Mouse (Mus musculus): Measurements from ENCODE around the gene Acsl1. TPM values are rescaled to one million over a fixed set of nuclear protein-coding genes. Genes with fewer than 3 reads are reported as not detected.

Acsl1 gene
- polyA plus RNA-seq, 1 experiment from 2014 or later, result 40.3 TPM

DNA sequence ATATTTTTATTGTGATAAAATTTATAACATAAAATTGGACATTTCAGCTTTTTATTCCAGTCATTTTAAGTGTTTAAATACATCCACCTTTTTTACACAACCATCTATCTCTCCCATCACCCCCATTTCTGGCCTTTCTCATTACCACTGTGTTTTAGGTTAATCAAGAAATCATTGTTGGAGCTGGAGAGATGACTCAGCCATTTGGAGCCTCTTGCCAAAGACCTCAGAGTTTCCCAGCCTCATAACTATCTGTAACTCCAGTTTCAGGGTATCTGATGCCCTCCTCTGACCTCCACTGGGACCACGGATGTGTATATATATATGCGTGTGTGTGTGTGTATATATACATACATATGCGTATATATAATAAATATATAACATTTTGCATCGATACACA, 80.2 kb downstream of the Acsl1 start:
- Histone ChIP-seq H3K27me3 (replicated peaks) (no peaks in the 10 kb centered on the region), H3K4me1 (replicated peaks) (peaks cover 6% of the 10 kb centered on the region), H3K36me3 (no peaks in the 10 kb centered on the region), H3K27ac (no peak overlapping the region), H3K9ac (no peak overlapping the region), H3K4me2 (replicated peaks) (peak overlapping the region; percentile 55; the same call in 1 of the 2 replicates), H3K4me3 (replicated peaks) (no peak overlapping the region), H3K9me3 (no peaks in the 10 kb centered on the region)
- ATAC-seq, result no peak
- 37% methylated on average over 4 of the region's 4 CpGs for whole genome bisulfite sequencing

DNA sequence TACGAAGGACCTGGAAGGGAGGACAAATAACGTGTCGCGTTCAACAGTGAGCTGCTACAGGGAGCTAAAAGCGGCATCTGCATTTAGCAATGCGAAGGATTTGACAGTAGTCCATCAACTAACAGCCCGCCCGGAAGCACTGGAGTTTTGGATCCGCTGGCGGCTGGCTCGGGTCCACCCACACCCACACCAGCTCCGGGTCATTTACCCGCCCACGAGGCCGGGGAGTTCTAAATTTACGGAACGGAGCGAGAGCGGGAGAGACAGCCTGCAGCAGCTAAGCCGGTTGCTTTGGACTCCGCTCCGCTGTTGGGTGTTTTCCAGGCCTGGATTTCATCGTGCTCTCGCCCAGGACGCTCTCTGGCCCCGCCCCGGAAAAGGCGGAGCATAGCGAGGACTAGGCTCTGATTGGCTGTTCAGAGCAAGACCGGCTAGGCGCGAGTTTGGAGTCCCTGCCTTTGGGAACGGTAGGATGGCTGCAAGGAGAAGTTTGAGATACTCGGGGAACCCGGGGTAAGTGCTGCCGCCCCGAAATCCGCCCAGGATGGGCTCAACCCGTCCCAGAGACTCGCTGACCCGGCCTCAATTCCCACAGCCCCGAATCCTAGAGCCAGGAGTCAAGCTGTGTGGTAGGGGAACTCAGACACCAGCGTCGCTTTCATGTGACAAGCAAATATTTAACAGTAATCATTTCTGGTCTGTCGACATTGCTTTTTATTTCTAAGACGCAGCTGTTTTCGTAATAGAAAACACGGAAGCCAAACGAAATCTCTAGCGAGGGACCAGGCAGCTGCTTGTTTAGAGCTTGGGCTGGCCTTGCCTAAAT, 81.0 kb downstream of the Acsl1 start, which contains the start of gene Cenpu:
Gene Cenpu, plus strand, starts transcription at position 414 of the 826 bp plus-strand sequence.
- Histone ChIP-seq H3K4me1 (replicated peaks) (peaks cover 6% of the 10 kb centered on the region), H3K9ac (peak within 1 kb of the TSS; percentile 64), H3K36me3 (no peaks in the 10 kb centered on the region), H3K27me3 (replicated peaks) (no peaks in the 10 kb centered on the region), H3K27ac (0 out of 2 replicates have a peak within 1 kb of the TSS, but pooled peaks have one; percentile 52), H3K4me3 (replicated peaks) (peak within 1 kb of the TSS; percentile 75), H3K4me2 (replicated peaks) (peak within 1 kb of the TSS; percentile 78), H3K9me3 (no peaks in the 10 kb centered on the region)
- peak; percentile 99 for ATAC-seq
- WGBS, result under 1% methylated on average over 50 of the region's 50 CpGs

DNA sequence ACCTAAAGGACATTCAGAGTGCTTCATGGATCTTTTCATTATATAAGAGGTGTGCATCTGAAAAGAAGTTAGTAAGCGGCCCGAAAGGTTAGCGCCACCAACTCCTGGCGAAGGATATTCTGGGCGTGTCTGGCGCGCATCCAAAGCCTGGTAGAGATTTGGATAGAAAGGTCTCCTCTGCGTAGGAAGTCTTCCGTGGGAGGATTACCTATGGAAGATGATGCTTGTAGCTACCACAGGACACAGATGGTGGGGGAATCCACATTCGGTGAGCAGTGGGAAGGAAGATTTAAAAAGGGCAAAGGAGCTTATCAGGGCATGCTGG, 81.6 kb downstream of the Acsl1 start:
- no peak for ATAC-seq
- Histone ChIP-seq H3K27me3 (replicated peaks) (no peaks in the 10 kb centered on the region), H3K4me1 (replicated peaks) (peaks cover 6% of the 10 kb centered on the region), H3K4me2 (replicated peaks) (peak overlapping the region; percentile 78), H3K9me3 (no peaks in the 10 kb centered on the region), H3K4me3 (replicated peaks) (peak overlapping the region; percentile 75), H3K27ac (no peak overlapping the region), H3K9ac (peak overlapping the region; percentile 64), H3K36me3 (no peaks in the 10 kb centered on the region)
- 2% methylated on average over 10 of the region's 10 CpGs for WGBS

DNA sequence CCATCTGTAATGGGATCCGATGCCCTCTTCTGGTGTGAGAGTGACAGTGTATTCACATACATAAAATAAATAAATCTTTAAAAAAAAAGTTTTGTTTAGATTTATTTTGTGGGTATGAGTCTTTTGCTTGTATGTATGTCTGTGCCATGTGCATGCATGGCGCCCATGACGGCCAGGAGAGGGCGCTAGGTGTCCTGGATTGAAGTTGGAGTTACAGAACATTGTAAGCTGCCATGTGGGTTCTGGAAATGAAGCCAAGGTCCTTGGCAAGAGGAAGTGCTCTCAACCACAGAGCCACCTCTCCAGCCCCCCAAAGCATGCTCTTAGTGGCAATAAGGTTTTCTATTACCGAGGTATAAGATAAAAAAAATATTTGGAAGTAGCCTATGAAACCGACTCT, 88.6 kb downstream of the Acsl1 start:
- WGBS, result 74% methylated on average over 6 of the region's 6 CpGs

DNA sequence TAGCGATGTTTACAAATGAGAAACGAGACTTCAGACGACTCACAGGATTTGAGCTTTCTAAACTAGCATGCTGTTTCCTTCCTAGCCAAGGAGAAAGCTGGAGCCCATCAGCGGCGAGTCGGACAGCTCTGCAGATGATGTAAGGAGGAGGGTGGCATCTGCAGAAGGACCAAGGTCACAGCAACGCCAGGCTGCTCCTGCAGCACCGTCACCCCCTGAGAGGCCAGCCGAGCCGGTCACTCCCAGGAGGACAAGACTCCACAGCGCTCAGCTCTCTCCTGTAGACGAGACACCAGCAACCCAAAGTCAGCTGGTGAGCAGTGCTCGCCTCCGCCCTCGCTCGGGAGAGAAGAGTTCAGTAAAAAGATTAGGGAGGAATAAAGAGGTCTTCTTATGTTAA, 91.5 kb downstream of the Acsl1 start:
- no peak overlapping the region for H3K4me2 ChIP-seq (replicated peaks)

More for the DNA sequence above, 88.6 kb downstream of the Acsl1 start:
- no peak overlapping the region for H3K27ac ChIP-seq
- no peaks in the 10 kb centered on the region for H3K9me3 ChIP-seq
- H3K4me3 ChIP-seq (replicated peaks), result no peak overlapping the region
- no peak for ATAC-seq
- H3K4me2 ChIP-seq (replicated peaks), result no peak overlapping the region
- no peaks in the 10 kb centered on the region for H3K36me3 ChIP-seq
- H3K9ac ChIP-seq, result no peak overlapping the region
- H3K27me3 ChIP-seq (replicated peaks), result no peaks in the 10 kb centered on the region
- no peaks in the 10 kb centered on the region for H3K4me1 ChIP-seq (replicated peaks)

DNA sequence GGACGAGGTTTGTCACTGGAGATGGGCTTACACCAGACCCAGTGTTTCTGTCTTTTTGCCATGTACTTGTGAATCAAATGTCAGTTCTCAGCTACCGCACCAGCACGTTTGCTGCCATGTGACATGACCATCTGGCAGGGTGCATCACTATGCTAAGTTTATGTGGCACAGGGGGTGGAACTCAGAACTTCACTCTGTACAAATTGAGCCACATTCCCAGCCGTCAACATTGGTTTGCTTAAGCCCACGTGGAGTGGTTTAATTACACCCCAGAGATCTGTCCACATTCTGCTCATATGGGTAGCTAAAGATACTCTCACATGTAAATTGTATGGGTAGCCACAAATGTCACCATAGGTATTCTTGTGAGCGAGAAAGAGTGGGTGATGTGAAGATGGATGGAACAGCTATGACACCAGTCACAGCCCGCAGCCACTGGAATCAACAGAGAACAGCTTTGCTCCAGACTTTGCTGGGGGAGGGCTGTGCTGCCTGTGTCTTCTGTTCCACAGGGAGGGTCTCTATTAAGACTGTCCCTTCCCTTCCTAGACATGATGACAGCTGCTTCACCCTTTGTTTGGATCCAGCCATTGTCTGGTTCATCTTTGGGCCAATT, 96.2 kb downstream of the Acsl1 start:
- Histone ChIP-seq H3K4me2 (replicated peaks) (no peak overlapping the region), H3K36me3 (0 out of 2 replicates have a peak, but pooled peaks cover 3% of the 10 kb centered on the region), H3K4me3 (replicated peaks) (no peak overlapping the region), H3K9ac (no peak overlapping the region), H3K9me3 (no peaks in the 10 kb centered on the region), H3K27ac (no peak overlapping the region), H3K4me1 (replicated peaks) (peaks cover 9% of the 10 kb centered on the region), H3K27me3 (replicated peaks) (no peaks in the 10 kb centered on the region)
- no peak for ATAC-seq
- WGBS, result 88% methylated on average over 7 of the region's 7 CpGs

More for the DNA sequence above, 91.5 kb downstream of the Acsl1 start:
- H3K4me3 ChIP-seq (replicated peaks), result no peak overlapping the region
- H3K36me3 ChIP-seq, result no peaks in the 10 kb centered on the region
- 88% methylated on average over 16 of the region's 16 CpGs for WGBS
- H3K9me3 ChIP-seq, result no peaks in the 10 kb centered on the region
- no peak overlapping the region for H3K27ac ChIP-seq
- H3K4me1 ChIP-seq (replicated peaks), result no peaks in the 10 kb centered on the region
- H3K9ac ChIP-seq, result no peak overlapping the region
- ATAC-seq, result no peak
- no peaks in the 10 kb centered on the region for H3K27me3 ChIP-seq (replicated peaks)

DNA sequence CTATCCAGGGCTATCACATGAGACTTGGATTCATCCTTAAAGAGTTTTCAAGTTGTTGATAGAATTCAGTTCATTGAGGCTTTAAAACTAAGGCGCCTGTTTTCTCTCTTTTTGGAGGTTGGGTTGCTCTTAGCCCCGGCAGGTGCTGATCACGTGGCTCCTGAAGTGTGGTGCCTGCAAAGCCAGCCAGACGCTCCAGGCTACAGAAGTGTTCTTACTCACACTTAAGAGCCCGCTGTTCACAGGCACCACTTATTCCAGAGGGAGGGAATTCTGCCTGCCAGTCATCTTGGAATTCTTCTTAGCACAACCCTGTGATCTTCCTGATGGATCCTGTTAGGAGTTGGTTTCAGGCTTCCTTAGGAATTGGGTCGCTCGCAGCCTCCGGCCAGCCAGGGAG, 97.1 kb downstream of the Acsl1 start:
- no peak for ATAC-seq
- H3K4me1 ChIP-seq (replicated peaks), result peaks cover 9% of the 10 kb centered on the region

DNA sequence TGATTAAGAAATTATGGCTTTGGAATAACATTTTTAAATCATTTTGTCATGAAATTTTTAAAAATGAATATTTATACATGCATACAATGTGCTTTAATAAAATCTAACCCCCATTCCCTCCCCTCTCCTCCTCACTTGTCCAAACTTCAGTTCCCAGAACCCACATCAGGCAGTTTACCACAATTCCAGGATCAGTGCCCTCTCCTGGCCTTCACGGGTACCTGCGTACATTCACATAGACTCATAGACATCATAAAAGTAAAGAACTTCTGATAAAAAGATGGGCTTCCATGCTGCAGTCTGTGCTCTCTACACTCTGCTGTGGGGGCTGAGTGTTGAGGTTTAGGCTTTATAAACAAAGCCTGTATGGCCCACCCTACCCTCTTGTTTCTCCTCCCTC, 98.1 kb downstream of the Acsl1 start:
- ATAC-seq, result no peak
- Histone ChIP-seq H3K36me3 (0 out of 2 replicates have a peak, but pooled peaks cover 6% of the 10 kb centered on the region), H3K4me1 (replicated peaks) (peaks cover 9% of the 10 kb centered on the region), H3K4me2 (replicated peaks) (no peak overlapping the region), H3K9me3 (no peaks in the 10 kb centered on the region), H3K27me3 (replicated peaks) (no peaks in the 10 kb centered on the region), H3K27ac (no peak overlapping the region), H3K9ac (no peak overlapping the region), H3K4me3 (replicated peaks) (no peak overlapping the region)
- 69% methylated on average over 2 of the region's 2 CpGs for WGBS

More for the DNA sequence above, 97.1 kb downstream of the Acsl1 start:
- Histone ChIP-seq H3K27me3 (replicated peaks) (no peaks in the 10 kb centered on the region), H3K27ac (no peak overlapping the region), H3K4me3 (replicated peaks) (no peak overlapping the region), H3K4me2 (replicated peaks) (no peak overlapping the region), H3K9me3 (no peaks in the 10 kb centered on the region), H3K9ac (no peak overlapping the region), H3K36me3 (0 out of 2 replicates have a peak, but pooled peaks cover 5% of the 10 kb centered on the region)
- 84% methylated on average over 8 of the region's 8 CpGs for WGBS

DNA sequence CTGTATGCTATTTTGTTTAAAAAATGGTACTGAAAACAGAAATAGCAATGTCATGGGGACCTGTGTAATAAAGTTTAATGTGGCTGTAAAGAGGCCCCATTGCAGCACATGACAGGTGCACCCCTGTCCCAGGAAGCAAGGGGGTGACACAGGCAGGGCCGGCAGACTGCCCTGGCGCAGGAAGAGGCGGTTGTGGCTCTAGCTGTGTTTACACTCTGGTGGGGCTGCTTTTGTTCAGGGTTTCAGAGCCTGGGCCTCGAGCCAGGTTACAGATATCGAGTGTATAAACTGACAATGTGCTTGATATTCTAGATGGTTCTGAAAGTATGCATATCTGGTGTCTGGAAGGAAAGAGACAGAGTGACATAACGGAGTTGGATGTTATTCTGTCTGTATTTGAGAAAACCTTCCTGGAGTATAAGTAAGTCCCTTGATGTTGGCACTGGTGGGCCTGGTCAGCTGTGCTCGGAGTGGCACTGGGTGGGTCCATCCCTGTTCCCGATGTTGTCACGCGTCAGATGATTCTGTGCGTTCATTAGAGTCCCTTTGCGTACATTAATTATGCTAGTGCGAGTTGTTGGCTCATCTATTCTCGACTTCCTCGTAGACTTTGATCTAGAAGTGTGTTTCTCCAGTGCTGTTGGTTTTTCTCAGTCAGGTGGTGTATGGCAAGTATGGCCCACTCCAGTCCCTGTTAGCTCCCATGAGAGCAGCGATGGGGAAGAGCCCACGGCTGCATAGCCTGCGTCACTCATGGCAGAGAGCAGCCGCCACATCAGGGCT, 99.0 kb downstream of the Acsl1 start:
- WGBS, result 72% methylated on average over 19 of the region's 19 CpGs
- ATAC-seq, result peak; percentile 89
- Histone ChIP-seq H3K4me3 (replicated peaks) (no peak overlapping the region), H3K27ac (peak overlapping the region; percentile 20), H3K36me3 (peaks cover 6% of the 10 kb centered on the region; the same call in 1 of the 2 replicates), H3K4me1 (replicated peaks) (peaks cover 9% of the 10 kb centered on the region), H3K4me2 (replicated peaks) (no peak overlapping the region), H3K9ac (no peak overlapping the region), H3K27me3 (replicated peaks) (no peaks in the 10 kb centered on the region), H3K9me3 (no peaks in the 10 kb centered on the region)

DNA sequence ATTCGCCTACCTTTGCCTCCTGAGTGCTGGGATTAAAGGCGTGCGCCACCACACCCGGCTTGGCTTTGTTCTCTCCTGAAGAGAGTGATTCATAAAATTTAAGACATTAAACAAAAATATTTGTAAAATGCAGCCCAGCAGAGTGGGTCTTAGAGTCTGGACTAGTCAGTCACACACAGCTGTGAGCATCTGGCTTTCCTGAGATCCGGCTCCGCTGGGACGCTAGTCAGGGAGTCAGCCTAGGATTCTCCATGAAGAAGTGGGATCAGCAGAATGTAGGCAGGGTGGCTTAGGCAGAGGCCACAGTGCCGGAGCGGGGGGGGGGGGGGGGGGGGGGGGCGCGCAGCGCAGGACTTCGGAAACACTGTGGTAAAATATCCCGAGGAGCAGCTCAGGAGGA, 99.8 kb downstream of the Acsl1 start:
- Histone ChIP-seq H3K9me3 (no peaks in the 10 kb centered on the region), H3K4me2 (replicated peaks) (no peak overlapping the region), H3K27me3 (replicated peaks) (no peaks in the 10 kb centered on the region), H3K9ac (no peak overlapping the region), H3K36me3 (peaks cover 6% of the 10 kb centered on the region; the same call in 1 of the 2 replicates), H3K4me3 (replicated peaks) (no peak overlapping the region), H3K27ac (no peak overlapping the region), H3K4me1 (replicated peaks) (peaks cover 9% of the 10 kb centered on the region)
- peak; percentile 41; the same call in 1 of the 2 replicates for ATAC-seq
- WGBS, result 65% methylated on average over 10 of the region's 14 CpGs

DNA sequence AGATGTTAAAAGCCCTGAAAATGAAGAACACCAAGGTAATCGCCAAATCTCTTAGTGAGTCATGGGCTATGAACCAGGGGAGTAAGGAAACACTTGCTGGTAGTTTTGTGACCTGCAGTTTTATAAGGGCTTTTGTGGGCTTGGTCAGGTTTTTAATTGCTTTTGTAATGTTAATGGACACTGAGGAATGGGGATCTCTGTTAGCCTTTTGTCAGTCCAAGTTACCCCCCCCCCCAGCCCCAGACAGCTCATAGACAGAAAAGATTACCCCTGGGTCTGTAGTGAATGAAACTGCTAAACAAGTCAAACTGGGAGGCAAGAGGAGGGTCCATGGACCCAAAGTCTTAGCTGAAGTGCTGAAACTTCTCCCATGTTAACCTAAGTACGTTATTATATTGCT, 102.6 kb downstream of the Acsl1 start:
- ATAC-seq, result no peak
- no peak overlapping the region for H3K27ac ChIP-seq

DNA sequence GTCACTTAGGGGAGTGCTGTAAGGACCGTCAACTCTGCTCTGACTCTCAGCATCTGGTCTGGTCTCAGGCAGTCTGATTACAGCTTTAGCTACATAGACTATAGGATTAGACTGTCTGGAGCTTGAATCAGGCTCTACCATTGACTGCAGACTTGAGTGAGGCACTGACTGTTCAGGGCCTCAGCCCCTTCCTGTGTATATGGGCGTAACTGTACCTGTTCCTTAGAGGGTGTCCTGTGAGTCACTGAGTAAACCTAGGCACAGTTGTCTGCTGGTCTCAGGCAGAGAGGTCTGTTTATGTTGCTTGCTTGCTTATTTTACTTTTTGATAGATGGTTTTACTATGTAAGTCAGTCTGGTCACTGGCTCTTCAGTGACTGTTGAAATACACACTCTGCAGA, 103.1 kb downstream of the Acsl1 start:
- no peaks in the 10 kb centered on the region for H3K27me3 ChIP-seq (replicated peaks)
- ATAC-seq, result peak; percentile 39; the same call in 1 of the 2 replicates
- H3K36me3 ChIP-seq, result peaks cover 21% of the 10 kb centered on the region; the same call in 1 of the 2 replicates
- 85% methylated on average over 2 of the region's 2 CpGs for WGBS
- H3K9me3 ChIP-seq, result no peaks in the 10 kb centered on the region
- H3K4me2 ChIP-seq (replicated peaks), result no peak overlapping the region
- no peak overlapping the region for H3K4me3 ChIP-seq (replicated peaks)
- H3K9ac ChIP-seq, result no peak overlapping the region
- H3K4me1 ChIP-seq (replicated peaks), result peaks cover 9% of the 10 kb centered on the region
- H3K27ac ChIP-seq, result no peak overlapping the region

More for the DNA sequence above, 102.6 kb downstream of the Acsl1 start:
- H3K4me3 ChIP-seq (replicated peaks), result no peak overlapping the region
- H3K9ac ChIP-seq, result no peak overlapping the region
- H3K9me3 ChIP-seq, result no peaks in the 10 kb centered on the region
- H3K36me3 ChIP-seq, result peaks cover 18% of the 10 kb centered on the region; the same call in 1 of the 2 replicates
- peaks cover 9% of the 10 kb centered on the region for H3K4me1 ChIP-seq (replicated peaks)
- WGBS, result 85% methylated on average over 2 of the region's 2 CpGs
- H3K4me2 ChIP-seq (replicated peaks), result no peak overlapping the region
- no peaks in the 10 kb centered on the region for H3K27me3 ChIP-seq (replicated peaks)

All from intestine, embryonic 15.5 days (tissue).